Mouse (Mus musculus) heart, adult 2 months (tissue): ENCODE data around the gene H2-K1. TPM values are rescaled to one million over a fixed set of nuclear protein-coding genes. Genes with fewer than 3 reads are reported as not detected.

Experiments
- DNase-seq, 2 experiments: peaks; one replicate each; pipeline ENCODE4 v3.0.0; 2021
- H3K27ac ChIP-seq: fragments of 200-600 bp; 2 replicates; pipeline ENCODE4 v1.8.1; 2022
- H3K27me3 ChIP-seq: fragments of 200-500 bp; 2 replicates; pipeline ENCODE4 v1.6.1; 2012; ENCODE audit warnings: mild to moderate bottlenecking, low read length, inconsistent platforms, mixed read lengths; ENCODE audit not compliant: control insufficient read depth, insufficient read depth
- H3K36me3 ChIP-seq: fragments of 200-500 bp; 2 replicates; pipeline ENCODE4 v1.6.1; 2012; ENCODE audit warnings: low read length, inconsistent platforms; ENCODE audit not compliant: control insufficient read depth, insufficient read depth
- H3K4me1 ChIP-seq: fragments of 200-500 bp; 2 replicates; pipeline ENCODE4 v1.6.1; 2011; ENCODE audit warnings: low read length; ENCODE audit not compliant: control insufficient read depth, insufficient read depth
- H3K4me3 ChIP-seq: fragments of 200-600 bp; 2 replicates; pipeline ENCODE4 v1.8.1; 2022
- H3K79me2 ChIP-seq: fragments of 200-500 bp; replicated peaks from 2 replicates; pipeline ENCODE4 v1.6.1; 2012; ENCODE audit warnings: mild to moderate bottlenecking, inconsistent platforms, low read length, moderate library complexity, mixed read lengths; ENCODE audit not compliant: control insufficient read depth, insufficient read depth
- H3K9ac ChIP-seq: fragments of 200-500 bp; 2 replicates; pipeline ENCODE4 v1.6.1; 2012; ENCODE audit warnings: low read depth, mild to moderate bottlenecking, control low read depth, inconsistent platforms, low read length, mixed read lengths
- CTCF ChIP-seq: fragments of 200-600 bp; IDR thresholded peaks from 2 replicates; pipeline ENCODE4 v1.8.1; 2022; ENCODE audit warnings: antibody characterized with exemption, mild to moderate bottlenecking, moderate library complexity
- EP300 ChIP-seq: fragments of 200-500 bp; IDR thresholded peaks from 2 replicates; pipeline ENCODE4 v1.6.1; 2011; ENCODE audit warnings: low read depth, low read length, control low read depth; ENCODE audit not compliant: insufficient read depth
- POLR2A ChIP-seq: fragments of 200-500 bp; IDR thresholded peaks from 2 replicates; pipeline ENCODE4 v1.6.1; 2011; ENCODE audit warnings: mild to moderate bottlenecking, low read depth, low read length, control low read depth; ENCODE audit not compliant: insufficient read depth
- WGBS: fragments of 180-500 bp; shearing (Covaris S2); methylation state at CpG from one replicate; pipeline ENCODE4 v1.1.7; 2018; 5-methylcytosine and 5-hydroxymethylcytosine counted together
- intact Hi-C: fragments of 180-260 bp; cut with DNase I; formaldehyde crosslinking; loops from one replicate; pipeline ENCODE4 v1.15.1; 2025
- polyA plus RNA-seq: library from polyadenylated mRNA; depleted of rRNA; stranded (reverse); fragments of >200 nt; gene quantifications from 2 replicates; pipeline ENCODE4 v1.2.3, GENCODE M21; 2012
- total RNA-seq, 2 experiments: library from RNA; stranded (reverse); gene quantifications; 2 replicates each; pipeline ENCODE4 v1.2.3; 2021

Gene H2-K1
- total and polyA plus RNA-seq, 3 experiments = 103 to 1,075 (median 117) TPM

DNA sequence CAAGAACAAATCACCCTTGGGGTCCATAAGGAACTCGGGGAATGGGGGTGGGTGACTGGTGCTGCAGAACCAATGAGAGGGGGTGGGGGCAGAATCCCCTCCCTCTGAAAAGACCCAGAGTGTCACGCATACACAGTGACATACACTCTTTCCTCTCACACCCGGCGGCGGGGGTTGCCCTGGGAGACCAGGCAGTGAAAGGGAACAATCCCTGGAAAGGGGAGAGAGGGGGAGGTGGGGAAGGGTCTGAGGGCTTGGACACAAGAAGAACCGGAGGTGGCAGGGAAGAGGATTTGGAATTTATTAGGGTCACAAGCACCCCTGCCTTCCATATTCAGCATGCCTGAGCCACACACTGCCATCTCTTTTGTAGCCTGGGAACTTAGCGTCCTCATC lies 25.6 kb upstream of the H2-K1 start:
- no peaks in the 10 kb centered on the region for H3K27me3 ChIP-seq
- TF ChIP-seq EP300 = no peak
- H3K4me1 ChIP-seq = peaks cover 12% of the 10 kb centered on the region
- WGBS = 58% methylated on average over 7 of the region's 7 CpGs
- no peak overlapping the region for H3K4me3 ChIP-seq
- no peak overlapping the region for H3K9ac ChIP-seq
- H3K79me2 ChIP-seq = 0 out of 2 replicates have a peak, but pooled peaks cover under 1% of the 10 kb centered on the region
- H3K27ac ChIP-seq = no peak overlapping the region
- peaks cover 2% of the 10 kb centered on the region; the same call in 1 of the 2 replicates for H3K36me3 ChIP-seq
- no peak for DNase-seq
- intact Hi-C loops = loop anchor here (2.0 kb wide), 1 partner anchor 71 kb away; the partner anchor contains the start of gene Vps52

DNA sequence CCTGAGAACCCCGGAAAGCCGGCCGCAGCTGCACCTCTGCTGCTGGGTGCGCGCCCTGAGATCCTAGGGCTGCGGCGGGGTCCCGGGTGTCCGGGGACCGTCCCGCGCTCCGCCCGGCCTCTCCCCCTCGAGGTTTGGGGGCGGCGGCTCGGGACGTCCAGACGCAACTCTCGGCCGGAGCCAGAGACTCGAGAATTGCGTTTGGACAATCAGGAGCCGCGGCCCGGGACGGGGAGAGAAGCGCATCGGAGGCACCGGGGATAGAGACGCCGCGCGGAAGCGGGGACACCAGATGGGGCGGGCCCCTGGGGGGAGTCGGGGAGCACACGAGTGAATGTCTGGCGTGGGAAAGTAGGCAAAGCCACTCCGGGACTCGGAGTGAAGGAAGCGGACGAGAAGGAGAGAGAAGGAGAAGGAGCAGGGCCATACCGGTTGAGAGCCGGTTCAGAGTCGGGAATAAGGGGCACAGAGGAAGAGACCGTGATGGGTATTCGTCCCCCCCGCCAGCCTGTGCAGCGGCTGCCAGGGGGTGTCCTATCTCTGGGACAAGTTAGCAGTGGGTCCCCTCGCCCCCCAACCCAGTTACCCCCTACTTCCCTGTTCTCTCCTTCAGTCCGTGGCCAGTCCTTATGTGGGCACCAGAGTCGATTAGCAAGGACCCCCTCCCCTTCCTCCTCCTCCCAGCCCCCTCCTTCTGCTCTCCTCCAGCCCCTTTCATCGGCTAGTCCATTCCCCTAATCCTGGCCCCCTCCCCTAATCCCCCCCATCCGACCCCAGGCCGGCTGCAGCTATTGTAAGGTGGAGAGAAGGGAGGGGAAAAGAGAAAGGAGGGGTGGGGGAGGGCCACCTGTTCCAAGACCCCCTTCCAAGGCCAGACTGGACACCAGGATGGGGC lies 25.0 kb upstream of the H2-K1 start:
- DNase-seq = no peak
- Histone ChIP-seq H3K4me1 (peaks cover 8% of the 10 kb centered on the region), H3K79me2 (no peaks in the 10 kb centered on the region), H3K36me3 (peaks cover under 1% of the 10 kb centered on the region; the same call in 1 of the 2 replicates), H3K4me3 (peak overlapping the region; percentile 78), H3K9ac (peak overlapping the region; percentile 98), H3K27ac (peak overlapping the region; percentile 98), H3K27me3 (no peaks in the 10 kb centered on the region)
- 1% methylated on average over 54 of the region's 57 CpGs for WGBS
- TF ChIP-seq EP300 = no peak
- TF ChIP-seq CTCF = no peak
- TF ChIP-seq POLR2A = no peak
- intact Hi-C loops = no loop called here

DNA sequence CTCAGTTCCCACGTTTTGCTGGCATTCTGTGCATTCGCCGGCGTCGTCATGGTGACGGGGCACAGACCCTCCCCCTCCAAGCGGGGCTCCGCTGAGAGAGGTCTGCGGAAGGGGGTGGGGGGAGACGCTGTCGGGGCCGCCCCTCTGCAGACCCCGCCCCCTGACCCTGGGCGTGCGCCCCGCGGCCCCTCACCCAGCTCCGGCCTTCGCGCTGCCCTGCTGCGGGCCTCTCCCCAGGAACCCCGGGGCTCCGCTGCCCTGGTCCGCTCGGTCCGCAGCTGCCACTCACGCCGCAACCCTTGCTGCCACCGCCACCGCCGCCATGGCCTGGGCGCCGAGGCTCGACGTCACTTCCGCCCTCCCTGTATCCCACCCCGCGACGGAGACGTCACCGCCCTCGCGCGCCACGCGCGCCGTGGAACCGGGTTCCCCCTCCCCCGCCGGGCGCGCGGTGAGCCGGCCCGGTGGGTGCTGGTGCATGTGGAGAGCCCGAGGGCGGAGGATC lies 24.2 kb upstream of the H2-K1 start, which contains the start of gene Ring1:
Gene Ring1 (minus strand): TSS at position 364 of the 505 bp plus-strand sequence.
- H3K79me2 ChIP-seq = no peaks in the 10 kb centered on the region
- peak; percentile 92 to 93 for DNase-seq
- intact Hi-C loops = no loop called here
- peak within 1 kb of the TSS; percentile 98 for H3K27ac ChIP-seq
- peak within 1 kb of the TSS; percentile 78 for H3K4me3 ChIP-seq
- WGBS = under 1% methylated on average over 57 of the region's 58 CpGs
- TF ChIP-seq CTCF = no peak
- TF ChIP-seq POLR2A = peak; percentile 87
- peaks cover 5% of the 10 kb centered on the region for H3K4me1 ChIP-seq
- H3K27me3 ChIP-seq = no peaks in the 10 kb centered on the region
- peak within 1 kb of the TSS; percentile 98 for H3K9ac ChIP-seq
- no peaks in the 10 kb centered on the region for H3K36me3 ChIP-seq

DNA sequence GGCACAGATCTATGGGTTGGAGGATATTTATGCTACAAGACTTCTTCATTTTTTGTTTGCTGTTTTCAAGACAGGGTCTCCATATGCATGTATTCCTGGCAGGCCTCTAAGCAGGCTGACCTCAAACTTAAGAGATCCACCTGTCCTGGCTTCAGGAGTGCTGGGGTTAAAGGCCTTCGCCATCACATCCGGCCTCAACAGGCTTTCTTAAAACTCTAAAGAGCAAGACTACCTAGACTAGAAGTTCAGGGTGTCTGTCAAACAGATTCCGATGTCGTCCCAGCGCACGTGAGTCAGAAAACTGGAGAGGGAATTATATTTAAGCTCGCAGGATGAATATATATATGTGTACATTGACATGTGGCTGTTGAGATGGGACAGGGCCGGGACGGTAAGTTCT lies 23.5 kb upstream of the H2-K1 start:
- intact Hi-C loops = no loop called here
- 66% methylated on average over 9 of the region's 9 CpGs for WGBS
- no peak overlapping the region; the same call in 1 of the 2 replicates for H3K27ac ChIP-seq
- H3K36me3 ChIP-seq = no peaks in the 10 kb centered on the region
- no peak overlapping the region for H3K9ac ChIP-seq
- H3K4me3 ChIP-seq = peak overlapping the region; percentile 78
- no peaks in the 10 kb centered on the region for H3K27me3 ChIP-seq
- no peaks in the 10 kb centered on the region for H3K79me2 ChIP-seq
- TF ChIP-seq CTCF = no peak
- TF ChIP-seq POLR2A = no peak
- no peak for TF ChIP-seq EP300
- DNase-seq = no peak
- peaks cover 4% of the 10 kb centered on the region for H3K4me1 ChIP-seq

DNA sequence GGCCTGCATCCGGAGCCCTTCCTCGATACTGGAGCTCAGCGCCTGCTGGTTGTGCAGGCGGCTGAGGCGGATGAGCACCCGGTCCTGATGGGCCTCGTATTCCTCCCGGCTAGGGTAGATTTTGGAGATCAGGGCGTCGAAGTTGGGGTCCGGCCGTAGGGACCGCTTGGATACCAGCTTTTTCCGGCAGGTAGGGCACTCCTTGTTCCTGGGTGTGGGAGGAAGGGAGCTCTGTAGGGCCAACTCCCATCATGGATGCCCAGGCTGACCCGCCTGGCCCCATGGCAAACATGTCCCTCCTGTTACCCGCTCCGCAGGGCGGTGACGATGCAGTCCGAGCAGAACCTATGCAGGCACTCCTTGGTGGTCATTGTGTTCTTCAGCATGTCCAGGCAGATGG lies 22.8 kb upstream of the H2-K1 start:
- 96% methylated on average over 20 of the region's 20 CpGs for WGBS
- H3K79me2 ChIP-seq = no peaks in the 10 kb centered on the region

DNA sequence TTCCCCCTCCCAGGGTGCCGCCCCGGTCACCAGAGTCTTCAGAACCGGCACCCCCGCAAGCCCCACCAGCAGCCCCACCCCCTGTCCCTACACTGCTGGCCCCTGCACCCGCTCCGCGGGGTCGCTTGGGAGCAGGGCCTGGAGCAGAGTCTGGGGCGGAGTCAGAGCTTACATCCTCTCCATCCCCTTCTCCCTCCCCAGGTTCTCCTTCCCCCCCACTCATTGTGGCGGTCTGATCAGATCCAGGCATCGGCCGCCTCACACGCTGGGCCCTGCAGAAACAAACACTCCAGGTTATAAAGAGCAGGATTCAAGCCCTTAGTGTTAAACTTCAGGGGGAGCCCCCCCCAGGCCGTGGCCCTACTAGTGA lies 22.3 kb upstream of the H2-K1 start:
- Histone ChIP-seq H3K36me3 (no peaks in the 10 kb centered on the region), H3K9ac (no peak overlapping the region), H3K4me1 (peaks cover 3% of the 10 kb centered on the region), H3K27ac (no peak overlapping the region), H3K27me3 (no peaks in the 10 kb centered on the region), H3K4me3 (no peak overlapping the region), H3K79me2 (no peaks in the 10 kb centered on the region)
- WGBS = 84% methylated on average over 14 of the region's 14 CpGs
- DNase-seq = no peak
- no peak for TF ChIP-seq POLR2A
- no peak for TF ChIP-seq CTCF
- TF ChIP-seq EP300 = no peak
- intact Hi-C loops = no loop called here

More for the DNA sequence above, 22.8 kb upstream of the H2-K1 start:
- H3K27ac ChIP-seq = no peak overlapping the region
- no peaks in the 10 kb centered on the region for H3K27me3 ChIP-seq
- peaks cover 3% of the 10 kb centered on the region for H3K4me1 ChIP-seq
- no peak for TF ChIP-seq POLR2A
- no peak for TF ChIP-seq EP300
- TF ChIP-seq CTCF = no peak
- no peak overlapping the region for H3K9ac ChIP-seq
- DNase-seq = no peak
- no peak overlapping the region for H3K4me3 ChIP-seq
- H3K36me3 ChIP-seq = no peaks in the 10 kb centered on the region
- intact Hi-C loops = no loop called here
